Mouse (Mus musculus): ENCODE measurements around the gene Chp1. TPM values are rescaled to one million over a fixed set of nuclear protein-coding genes. Genes with fewer than 3 reads are reported as not detected.
"Not testable (repeated sequence)": the region's sequence is repeated elsewhere in the genome, so short reads cannot be mapped to it uniquely, and the experiment has no call there.

Gene Chp1
- polyA plus RNA-seq, 1 experiment: 39.0 TPM

DNA sequence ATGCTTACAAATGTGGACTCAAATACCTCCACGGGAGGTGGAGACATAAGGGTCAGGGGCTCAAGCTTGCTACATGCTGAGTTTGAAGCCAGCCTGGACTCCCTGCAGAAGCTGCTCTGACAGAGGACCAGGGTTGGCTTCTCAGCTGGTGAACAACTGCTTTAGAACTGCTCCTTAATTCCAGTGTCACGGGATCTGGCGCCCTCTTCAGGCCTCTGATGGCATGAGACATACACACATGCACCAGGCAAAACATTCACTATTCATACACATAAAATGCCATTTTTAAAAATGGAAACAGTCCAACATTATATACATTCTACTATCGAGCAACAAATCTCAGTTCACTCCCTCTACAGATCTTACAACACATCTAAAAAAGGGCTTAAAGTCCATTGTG is 39.9 kb downstream of the Chp1 start:
- 31% methylated on average over 4 of the region's 4 CpGs for WGBS
- no peak overlapping the region for H3K27ac ChIP-seq (ENCODE audit: insufficient read depth, low read length)

DNA sequence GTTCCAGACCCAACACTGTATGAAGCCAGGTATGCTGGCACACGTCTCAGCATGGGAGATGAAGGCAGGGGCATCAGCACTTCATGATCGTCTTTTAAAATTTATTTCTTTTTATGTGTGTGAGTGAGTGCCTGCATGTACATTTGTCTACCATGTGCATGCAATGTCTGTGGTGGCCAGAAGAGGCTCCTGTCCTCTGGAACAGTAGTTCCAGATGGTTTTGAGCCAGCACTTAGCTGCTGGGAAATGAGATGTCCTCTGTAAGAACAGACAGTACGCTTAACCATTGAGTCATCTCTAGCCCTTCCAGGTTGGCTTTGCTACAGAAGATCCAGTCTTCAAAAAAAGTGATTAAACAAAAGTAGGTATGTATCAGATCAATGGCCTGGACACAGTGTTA is 43.8 kb downstream of the Chp1 start:
- 91% methylated on average over 3 of the region's 3 CpGs for WGBS
- 0 out of 2 replicates have a peak, but pooled peaks cover under 1% of the 10 kb centered on the region for H3K36me3 ChIP-seq (ENCODE audit: control insufficient read depth, insufficient read depth, low read length)
- H3K4me1 ChIP-seq (ENCODE audit: control insufficient read depth, insufficient read depth, insufficient read length): no peaks in the 10 kb centered on the region
- no peak for DNase-seq (ENCODE audit: low read depth in 1 of 2, low spot score in 2 of 2)
- no peaks in the 10 kb centered on the region for H3K27me3 ChIP-seq (ENCODE audit: control insufficient read depth, insufficient read depth, low read length)
- no peak for TF ChIP-seq CTCF (IDR thresholded peaks at IDR 0.05; ENCODE audit: extremely low read depth, insufficient read depth, insufficient read length, insufficient replicate concordance)
- TF ChIP-seq POLR2A (IDR thresholded peaks at IDR 0.05; ENCODE audit: low read depth, low read length): no peak
- no peak overlapping the region for H3K27ac ChIP-seq (ENCODE audit: insufficient read depth, low read length)
- H3K4me3 ChIP-seq (ENCODE audit: extremely low read depth, insufficient read depth, insufficient read length): no peak overlapping the region

More for the DNA sequence above, 39.9 kb downstream of the Chp1 start:
- DNase-seq (ENCODE audit: low read depth in 1 of 2, low spot score in 2 of 2): peak; percentile 35 to 66
- no peak overlapping the region for H3K4me3 ChIP-seq (ENCODE audit: extremely low read depth, insufficient read depth, insufficient read length)
- TF ChIP-seq POLR2A (IDR thresholded peaks at IDR 0.05; ENCODE audit: low read depth, low read length): no peak
- TF ChIP-seq CTCF (IDR thresholded peaks at IDR 0.05; ENCODE audit: extremely low read depth, insufficient read depth, insufficient read length, insufficient replicate concordance): peak; percentile 73; the same call in 1 of the 2 replicates
- no peaks in the 10 kb centered on the region for H3K27me3 ChIP-seq (ENCODE audit: control insufficient read depth, insufficient read depth, low read length)
- H3K4me1 ChIP-seq (ENCODE audit: control insufficient read depth, insufficient read depth, insufficient read length): no peaks in the 10 kb centered on the region
- H3K36me3 ChIP-seq (ENCODE audit: control insufficient read depth, insufficient read depth, low read length): no peaks in the 10 kb centered on the region

DNA sequence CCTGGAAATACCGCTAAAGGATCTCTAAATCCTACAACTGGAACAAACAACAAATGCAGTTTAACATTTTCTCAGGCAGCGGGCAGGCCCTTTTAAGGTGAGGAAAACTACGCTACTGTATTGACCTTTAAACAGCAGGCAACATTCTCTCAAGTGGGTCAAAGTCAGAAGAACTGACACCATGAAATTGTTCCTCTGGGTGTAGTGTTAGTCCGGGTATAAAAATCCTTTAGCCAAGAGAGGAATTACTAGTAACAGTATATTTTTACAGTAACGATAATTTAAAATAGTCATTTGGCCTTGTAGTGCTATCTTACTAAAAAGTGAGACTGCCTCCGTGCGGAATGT is 46.2 kb downstream of the Chp1 start:
- WGBS: 27% methylated on average over 7 of the region's 7 CpGs
- Histone ChIP-seq H3K4me3 (ENCODE audit: extremely low read depth, insufficient read depth, insufficient read length) (no peak overlapping the region; the same call in 1 of the 2 replicates), H3K27ac (ENCODE audit: insufficient read depth, low read length) (no peak overlapping the region), H3K36me3 (ENCODE audit: control insufficient read depth, insufficient read depth, low read length) (peaks cover 15% of the 10 kb centered on the region), H3K4me1 (ENCODE audit: control insufficient read depth, insufficient read depth, insufficient read length) (no peaks in the 10 kb centered on the region), H3K27me3 (ENCODE audit: control insufficient read depth, insufficient read depth, low read length) (no peaks in the 10 kb centered on the region)
- no peak for DNase-seq (ENCODE audit: low read depth in 1 of 2, low spot score in 2 of 2)
- TF ChIP-seq POLR2A (IDR thresholded peaks at IDR 0.05; ENCODE audit: low read depth, low read length) (no peak), CTCF (IDR thresholded peaks at IDR 0.05; ENCODE audit: extremely low read depth, insufficient read depth, insufficient read length, insufficient replicate concordance) (no peak)

DNA sequence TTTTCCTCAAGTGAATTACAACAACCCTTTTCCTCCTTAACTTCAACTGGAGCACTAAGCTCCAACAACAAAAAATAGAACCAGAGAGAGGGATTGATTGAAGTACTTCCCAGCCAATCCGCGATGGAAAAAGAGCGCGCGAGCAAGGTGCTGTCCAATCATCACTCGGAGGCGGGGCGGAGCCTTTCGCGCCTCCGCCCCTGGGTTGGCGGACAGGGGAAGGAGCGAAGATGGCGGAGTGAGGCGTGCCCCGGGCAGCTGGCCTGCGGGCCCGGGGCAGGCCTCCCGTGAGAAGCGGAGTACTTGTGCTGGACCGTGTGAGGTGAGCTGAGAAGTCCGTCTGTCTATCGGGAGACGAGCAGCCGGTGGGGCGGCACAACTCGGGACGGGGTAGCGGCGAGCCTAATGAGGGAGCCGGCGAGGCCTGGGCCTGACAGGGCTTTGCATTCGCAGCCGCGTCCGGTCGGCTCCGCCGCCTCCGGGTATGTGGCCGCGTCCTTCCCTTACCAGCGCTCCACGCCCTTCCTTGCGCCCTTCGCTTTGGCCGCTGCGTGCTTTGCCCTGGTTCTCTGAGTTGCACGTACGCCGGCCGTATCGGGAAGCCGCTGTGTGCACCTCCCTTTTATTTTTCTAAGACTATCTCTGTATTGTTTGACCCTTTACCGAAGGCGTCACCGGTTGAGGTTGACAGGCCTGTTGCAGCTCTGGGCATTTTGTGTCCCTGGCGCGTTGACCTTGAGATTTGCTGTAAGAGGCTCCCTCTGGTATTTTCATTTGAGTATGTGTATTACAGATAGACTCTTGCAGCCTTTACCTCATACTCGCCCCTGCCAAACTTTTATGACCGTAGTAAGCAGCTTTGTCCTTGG is 46.9 kb downstream of the Chp1 start:
- TF ChIP-seq CTCF (IDR thresholded peaks at IDR 0.05; ENCODE audit: extremely low read depth, insufficient read depth, insufficient read length, insufficient replicate concordance): no peak
- TF ChIP-seq POLR2A (IDR thresholded peaks at IDR 0.05; ENCODE audit: low read depth, low read length): peak; percentile 80
- H3K36me3 ChIP-seq (ENCODE audit: control insufficient read depth, insufficient read depth, low read length): peaks cover 18% of the 10 kb centered on the region
- DNase-seq (ENCODE audit: low read depth in 1 of 2, low spot score in 2 of 2): peak; percentile 93
- peak overlapping the region; percentile 97 for H3K4me3 ChIP-seq (ENCODE audit: extremely low read depth, insufficient read depth, insufficient read length)
- no peaks in the 10 kb centered on the region for H3K4me1 ChIP-seq (ENCODE audit: control insufficient read depth, insufficient read depth, insufficient read length)
- under 1% methylated on average over 61 of the region's 61 CpGs for WGBS
- H3K27me3 ChIP-seq (ENCODE audit: control insufficient read depth, insufficient read depth, low read length): no peaks in the 10 kb centered on the region
- peak overlapping the region; percentile 93 for H3K27ac ChIP-seq (ENCODE audit: insufficient read depth, low read length)

DNA sequence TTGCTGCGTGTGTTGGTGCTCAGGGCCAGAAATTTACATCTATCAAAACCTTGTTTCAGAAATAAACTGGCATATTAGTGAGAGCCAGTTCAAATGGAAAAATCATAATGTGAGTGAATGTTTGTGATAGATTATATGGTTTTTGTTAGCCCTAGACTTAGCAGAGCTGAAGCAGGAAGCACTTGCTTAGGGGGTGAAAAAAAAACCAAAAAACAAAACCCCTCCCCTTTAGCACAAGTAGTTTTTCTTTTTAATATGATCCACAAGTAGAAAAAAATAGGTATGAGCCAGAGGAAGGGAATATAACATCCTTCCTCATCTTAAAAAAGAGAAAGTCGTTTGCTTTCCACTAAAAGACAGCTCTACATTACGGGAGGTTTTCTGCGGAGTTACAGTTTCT is 47.8 kb downstream of the Chp1 start:
- no peak for DNase-seq (ENCODE audit: low read depth in 1 of 2, low spot score in 2 of 2)
- H3K27me3 ChIP-seq (ENCODE audit: control insufficient read depth, insufficient read depth, low read length): no peaks in the 10 kb centered on the region
- TF ChIP-seq POLR2A (IDR thresholded peaks at IDR 0.05; ENCODE audit: low read depth, low read length) (no peak), CTCF (IDR thresholded peaks at IDR 0.05; ENCODE audit: extremely low read depth, insufficient read depth, insufficient read length, insufficient replicate concordance) (no peak)
- 19% methylated on average over 4 of the region's 4 CpGs for WGBS
- H3K4me3 ChIP-seq (ENCODE audit: extremely low read depth, insufficient read depth, insufficient read length): peak overlapping the region; percentile 40; the same call in 1 of the 2 replicates
- H3K27ac ChIP-seq (ENCODE audit: insufficient read depth, low read length): no peak overlapping the region
- H3K36me3 ChIP-seq (ENCODE audit: control insufficient read depth, insufficient read depth, low read length): peaks cover 23% of the 10 kb centered on the region
- no peaks in the 10 kb centered on the region for H3K4me1 ChIP-seq (ENCODE audit: control insufficient read depth, insufficient read depth, insufficient read length)

DNA sequence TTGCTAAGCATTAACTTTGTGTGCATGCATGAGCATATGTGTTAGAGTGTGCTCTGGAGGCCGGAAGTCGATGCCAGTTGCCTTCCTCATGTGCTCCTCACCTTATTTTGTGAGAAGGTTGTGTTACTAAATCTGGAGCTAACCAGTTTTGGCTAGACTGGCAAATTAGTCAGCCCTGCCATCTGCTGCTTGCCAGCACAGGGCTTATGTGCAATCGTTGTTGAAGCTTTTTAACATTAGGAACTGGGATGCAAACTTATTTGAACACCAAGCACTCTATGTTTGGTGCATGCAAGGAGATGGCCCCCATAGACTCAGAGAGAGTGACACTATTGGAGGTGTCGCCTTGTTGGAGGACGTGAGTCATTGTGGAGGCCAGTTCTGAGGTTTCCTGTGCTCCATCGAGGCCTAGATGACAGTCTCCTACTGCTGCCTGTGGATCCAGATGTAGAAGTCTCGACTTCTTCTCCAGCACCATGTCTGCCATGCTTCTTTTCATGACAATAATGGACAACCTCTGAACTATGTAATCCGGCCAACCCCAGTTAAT is 49.4 kb downstream of the Chp1 start:
- Histone ChIP-seq H3K36me3 (ENCODE audit: control insufficient read depth, insufficient read depth, low read length) (peaks cover 31% of the 10 kb centered on the region), H3K27me3 (ENCODE audit: control insufficient read depth, insufficient read depth, low read length) (no peaks in the 10 kb centered on the region), H3K4me1 (ENCODE audit: control insufficient read depth, insufficient read depth, insufficient read length) (no peaks in the 10 kb centered on the region), H3K27ac (ENCODE audit: insufficient read depth, low read length) (no peak overlapping the region), H3K4me3 (ENCODE audit: extremely low read depth, insufficient read depth, insufficient read length) (no peak overlapping the region)
- no peak for DNase-seq (ENCODE audit: low read depth in 1 of 2, low spot score in 2 of 2)
- WGBS: 62% methylated on average over 8 of the region's 8 CpGs
- TF ChIP-seq CTCF (IDR thresholded peaks at IDR 0.05; ENCODE audit: extremely low read depth, insufficient read depth, insufficient read length, insufficient replicate concordance) (no peak), POLR2A (IDR thresholded peaks at IDR 0.05; ENCODE audit: low read depth, low read length) (no peak)

DNA sequence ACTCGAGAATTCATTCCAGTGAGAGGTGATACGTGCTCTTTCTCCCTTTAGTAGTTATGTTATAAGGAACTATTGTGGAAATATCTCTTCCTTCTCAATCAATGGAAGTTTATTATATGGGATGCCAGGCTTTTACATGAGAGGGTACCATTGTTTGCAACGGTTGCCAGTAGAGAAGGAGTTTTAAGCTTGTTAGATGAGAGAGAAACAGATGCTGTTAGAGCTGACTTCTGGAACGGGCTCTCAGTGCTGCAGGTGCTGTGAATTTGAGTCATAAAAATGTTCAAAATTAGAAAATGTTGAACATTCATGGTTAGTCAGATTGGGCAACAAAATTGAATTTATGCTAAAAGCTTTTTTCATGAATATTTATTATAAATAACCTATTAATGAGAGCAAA is 53.5 kb downstream of the Chp1 start:
- no peak overlapping the region for H3K27ac ChIP-seq (ENCODE audit: insufficient read depth, low read length)

DNA sequence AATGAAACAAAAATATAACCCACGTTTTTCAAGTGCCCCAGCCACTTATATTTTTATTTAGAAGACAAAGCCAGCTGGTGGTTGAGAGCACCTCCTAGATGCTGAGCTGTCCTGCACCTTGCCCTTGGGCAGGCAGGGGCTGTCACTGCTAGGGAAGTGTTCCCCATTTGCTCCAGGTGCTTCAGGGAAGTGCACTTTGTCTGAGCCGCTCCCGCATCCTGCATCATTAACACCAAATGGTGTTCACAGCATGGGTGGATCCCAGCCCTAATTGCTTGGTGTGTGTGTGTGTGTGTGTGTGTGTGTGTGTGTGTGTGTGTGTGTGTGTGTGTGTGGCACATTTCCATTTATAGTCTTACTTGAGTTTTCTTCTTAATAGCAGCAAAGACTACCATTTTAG is 54.1 kb downstream of the Chp1 start:
- not testable (repeated sequence) for H3K4me3 ChIP-seq (ENCODE audit: extremely low read depth, insufficient read depth, insufficient read length); H3K27ac ChIP-seq (ENCODE audit: insufficient read depth, low read length); H3K27me3 ChIP-seq (ENCODE audit: control insufficient read depth, insufficient read depth, low read length); DNase-seq (ENCODE audit: low read depth in 1 of 2, low spot score in 2 of 2); H3K4me1 ChIP-seq (ENCODE audit: control insufficient read depth, insufficient read depth, insufficient read length)
- H3K36me3 ChIP-seq (ENCODE audit: control insufficient read depth, insufficient read depth, low read length): peaks cover 35% of the 10 kb centered on the region
- WGBS: 85% methylated on average over 3 of the region's 3 CpGs

More for the DNA sequence above, 53.5 kb downstream of the Chp1 start:
- DNase-seq (ENCODE audit: low read depth in 1 of 2, low spot score in 2 of 2): no peak
- 93% methylated on average over 4 of the region's 4 CpGs for WGBS
- no peak for TF ChIP-seq POLR2A (IDR thresholded peaks at IDR 0.05; ENCODE audit: low read depth, low read length)
- no peak for TF ChIP-seq CTCF (IDR thresholded peaks at IDR 0.05; ENCODE audit: extremely low read depth, insufficient read depth, insufficient read length, insufficient replicate concordance)
- H3K4me3 ChIP-seq (ENCODE audit: extremely low read depth, insufficient read depth, insufficient read length): no peak overlapping the region
- H3K4me1 ChIP-seq (ENCODE audit: control insufficient read depth, insufficient read depth, insufficient read length): no peaks in the 10 kb centered on the region
- H3K36me3 ChIP-seq (ENCODE audit: control insufficient read depth, insufficient read depth, low read length): peaks cover 36% of the 10 kb centered on the region
- H3K27me3 ChIP-seq (ENCODE audit: control insufficient read depth, insufficient read depth, low read length): no peaks in the 10 kb centered on the region

Data from spleen, adult 2 months (tissue).